Mouse (Mus musculus): Measurements from ENCODE around the gene Atg16l1.

DNA sequence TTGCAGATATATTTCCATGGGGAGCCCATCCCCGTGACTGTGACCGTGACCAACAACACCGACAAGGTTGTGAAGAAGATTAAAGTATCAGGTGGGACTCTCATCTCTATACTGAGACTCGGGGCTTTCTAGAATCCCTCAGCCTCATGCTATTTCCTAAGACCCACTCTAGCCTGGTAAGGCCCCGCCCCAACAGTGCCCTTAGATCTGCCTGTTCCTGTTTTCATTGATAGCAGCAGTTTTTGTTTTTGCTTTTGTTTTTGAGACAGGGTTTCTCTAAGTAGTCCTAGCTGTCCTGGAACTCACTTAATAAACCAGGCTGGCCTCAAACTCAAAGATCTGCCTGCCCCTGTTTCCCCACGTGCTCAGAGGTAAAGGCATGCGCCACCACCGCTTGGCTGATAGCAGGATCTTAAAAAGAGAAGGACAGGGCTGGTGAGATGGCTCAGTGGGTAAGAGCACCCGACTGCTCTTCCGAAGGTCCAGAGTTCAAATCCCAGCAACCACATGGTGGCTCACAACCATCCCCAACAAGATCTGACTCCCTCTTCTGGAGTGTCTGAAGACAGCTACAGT is 68.8 kb downstream of the Atg16l1 start:
- no peak for TF ChIP-seq CTCF (IDR thresholded peaks at IDR 0.05; ENCODE audit: extremely low read depth, insufficient read depth, insufficient read length, insufficient replicate concordance)
- no peak for TF ChIP-seq POLR2A (IDR thresholded peaks at IDR 0.05; ENCODE audit: low read depth, low read length)
